Mouse (Mus musculus): ENCODE data around the gene Hbp1. TPM values are rescaled to one million over a fixed set of nuclear protein-coding genes. Genes with fewer than 3 reads are reported as not detected.

Gene Hbp1
- polyA plus RNA-seq, 1 experiment from 2014 or later = 132 TPM

DNA sequence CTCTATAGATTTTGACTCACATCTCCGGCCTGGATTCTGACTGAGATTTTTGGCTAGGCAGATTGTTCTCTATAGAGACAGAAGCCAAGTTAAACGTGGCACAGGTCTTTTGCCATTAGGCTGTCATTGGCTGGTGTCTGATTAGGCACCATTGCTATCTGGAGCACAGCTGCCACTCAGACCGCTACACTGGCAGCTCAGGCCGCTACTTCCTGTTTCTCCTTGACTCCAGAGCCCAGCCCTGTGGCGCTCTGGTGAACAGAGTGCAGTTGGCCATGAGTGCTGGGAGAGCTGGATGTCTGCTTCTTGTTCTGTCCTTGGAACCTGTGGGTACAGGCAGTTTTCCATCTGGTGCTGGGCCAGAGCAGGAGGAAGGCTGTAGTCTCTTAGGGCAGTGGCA, 33.1 kb downstream of the Hbp1 start:
- H3K36me3 ChIP-seq (ENCODE audit: insufficient read depth, low read length) = 0 out of 2 replicates have a peak, but pooled peaks cover 3% of the 10 kb centered on the region
- H3K4me3 ChIP-seq (ENCODE audit: low read length) = no peak overlapping the region
- H3K9ac ChIP-seq (replicated peaks; ENCODE audit: low read length) = no peak overlapping the region
- no peaks in the 10 kb centered on the region for H3K27me3 ChIP-seq (ENCODE audit: insufficient read depth, low read length)
- H3K4me1 ChIP-seq (ENCODE audit: insufficient read depth, low read length) = no peaks in the 10 kb centered on the region
- ATAC-seq (ENCODE audit: low FRiP score, low TSS enrichment) = no peak
- no peak overlapping the region for H3K27ac ChIP-seq (ENCODE audit: low read length)
- no peak overlapping the region for H3K4me2 ChIP-seq (replicated peaks; ENCODE audit: low read depth, low read length)
- WGBS = 79% methylated on average over 5 of the region's 5 CpGs
- no peaks in the 10 kb centered on the region for H3K9me3 ChIP-seq (ENCODE audit: low read length)

DNA sequence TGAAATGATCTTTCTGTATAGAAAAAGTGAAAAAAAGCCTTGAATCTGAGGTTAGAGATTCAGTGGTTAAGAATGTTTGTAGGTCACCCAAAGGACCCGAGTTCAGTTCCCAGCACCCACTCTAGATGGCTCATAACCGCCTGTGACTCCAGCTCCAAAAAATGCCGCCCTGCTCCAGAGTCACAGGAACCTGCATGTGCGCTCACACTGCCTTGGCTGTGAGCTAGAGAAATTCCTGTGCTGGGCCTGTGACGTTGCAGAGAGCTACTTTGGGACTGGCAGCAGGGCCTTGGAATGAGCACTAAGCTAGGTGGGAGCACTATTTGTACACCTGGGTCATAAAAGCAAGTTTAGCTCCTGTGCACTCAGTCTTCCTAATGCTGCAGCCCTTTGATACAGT, 33.6 kb downstream of the Hbp1 start:
- 92% methylated on average over 5 of the region's 5 CpGs for WGBS
- H3K4me2 ChIP-seq (replicated peaks; ENCODE audit: low read depth, low read length) = no peak overlapping the region
- ATAC-seq (ENCODE audit: low FRiP score, low TSS enrichment) = no peak
- no peaks in the 10 kb centered on the region for H3K4me1 ChIP-seq (ENCODE audit: insufficient read depth, low read length)
- H3K27ac ChIP-seq (ENCODE audit: low read length) = no peak overlapping the region
- no peak overlapping the region for H3K4me3 ChIP-seq (ENCODE audit: low read length)
- no peak overlapping the region for H3K9ac ChIP-seq (replicated peaks; ENCODE audit: low read length)
- no peaks in the 10 kb centered on the region for H3K9me3 ChIP-seq (ENCODE audit: low read length)
- 0 out of 2 replicates have a peak, but pooled peaks cover 3% of the 10 kb centered on the region for H3K36me3 ChIP-seq (ENCODE audit: insufficient read depth, low read length)
- no peaks in the 10 kb centered on the region for H3K27me3 ChIP-seq (ENCODE audit: insufficient read depth, low read length)

DNA sequence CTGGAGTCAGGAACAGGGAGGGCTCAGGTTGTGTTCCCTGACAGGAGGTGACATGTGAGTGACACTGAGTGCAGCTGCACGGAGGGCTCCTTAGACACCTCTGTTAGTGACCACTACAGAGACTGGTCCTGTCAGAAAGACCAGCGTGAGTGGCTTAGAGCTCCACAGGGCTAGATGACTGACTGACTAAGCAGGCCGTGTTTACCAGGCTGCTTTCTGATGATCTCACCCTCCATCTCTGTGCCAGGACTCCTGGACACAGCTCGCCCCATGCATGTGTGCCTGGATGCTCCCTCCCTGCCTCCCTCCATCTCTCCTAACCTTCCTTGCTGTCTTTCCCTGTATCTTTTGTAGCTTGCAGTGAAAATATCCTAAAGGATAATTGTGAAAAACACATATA, 36.7 kb downstream of the Hbp1 start:
- Histone ChIP-seq H3K4me2 (replicated peaks; ENCODE audit: low read depth, low read length) (no peak overlapping the region), H3K9me3 (ENCODE audit: low read length) (no peaks in the 10 kb centered on the region), H3K9ac (replicated peaks; ENCODE audit: low read length) (no peak overlapping the region), H3K4me1 (ENCODE audit: insufficient read depth, low read length) (no peaks in the 10 kb centered on the region), H3K27me3 (ENCODE audit: insufficient read depth, low read length) (no peaks in the 10 kb centered on the region), H3K4me3 (ENCODE audit: low read length) (no peak overlapping the region), H3K27ac (ENCODE audit: low read length) (no peak overlapping the region), H3K36me3 (ENCODE audit: insufficient read depth, low read length) (no peaks in the 10 kb centered on the region)
- no peak for ATAC-seq (ENCODE audit: low FRiP score, low TSS enrichment)
- 74% methylated on average over 4 of the region's 4 CpGs for WGBS

- ATAC-seq (ENCODE audit: low FRiP score, low TSS enrichment) = no peak
- Histone ChIP-seq H3K4me2 (replicated peaks; ENCODE audit: low read depth, low read length) (no peak overlapping the region), H3K4me1 (ENCODE audit: insufficient read depth, low read length) (no peaks in the 10 kb centered on the region), H3K36me3 (ENCODE audit: insufficient read depth, low read length) (no peaks in the 10 kb centered on the region), H3K4me3 (ENCODE audit: low read length) (no peak overlapping the region), H3K27me3 (ENCODE audit: insufficient read depth, low read length) (no peaks in the 10 kb centered on the region), H3K9ac (replicated peaks; ENCODE audit: low read length) (no peak overlapping the region), H3K27ac (ENCODE audit: low read length) (no peak overlapping the region), H3K9me3 (ENCODE audit: low read length) (no peaks in the 10 kb centered on the region)
- WGBS = 87% methylated on average over 6 of the region's 6 CpGs
Measured at GRCm38 (mm10) chr12:31912966-31913551, 37.3 kb downstream of the Hbp1 start.

- H3K4me1 ChIP-seq (ENCODE audit: insufficient read depth, low read length) = no peaks in the 10 kb centered on the region
- no peaks in the 10 kb centered on the region for H3K9me3 ChIP-seq (ENCODE audit: low read length)
- no peak overlapping the region for H3K9ac ChIP-seq (replicated peaks; ENCODE audit: low read length)
- H3K4me2 ChIP-seq (replicated peaks; ENCODE audit: low read depth, low read length) = no peak overlapping the region
- no peaks in the 10 kb centered on the region for H3K27me3 ChIP-seq (ENCODE audit: insufficient read depth, low read length)
- WGBS = 96% methylated on average over 2 of the region's 2 CpGs
- H3K36me3 ChIP-seq (ENCODE audit: insufficient read depth, low read length) = peaks cover 3% of the 10 kb centered on the region; the same call in 1 of the 2 replicates
- ATAC-seq (ENCODE audit: low FRiP score, low TSS enrichment) = no peak
- no peak overlapping the region for H3K27ac ChIP-seq (ENCODE audit: low read length)
- no peak overlapping the region for H3K4me3 ChIP-seq (ENCODE audit: low read length)
Measured at GRCm38 (mm10) chr12:31907436-31907835, 42.9 kb downstream of the Hbp1 start.

DNA sequence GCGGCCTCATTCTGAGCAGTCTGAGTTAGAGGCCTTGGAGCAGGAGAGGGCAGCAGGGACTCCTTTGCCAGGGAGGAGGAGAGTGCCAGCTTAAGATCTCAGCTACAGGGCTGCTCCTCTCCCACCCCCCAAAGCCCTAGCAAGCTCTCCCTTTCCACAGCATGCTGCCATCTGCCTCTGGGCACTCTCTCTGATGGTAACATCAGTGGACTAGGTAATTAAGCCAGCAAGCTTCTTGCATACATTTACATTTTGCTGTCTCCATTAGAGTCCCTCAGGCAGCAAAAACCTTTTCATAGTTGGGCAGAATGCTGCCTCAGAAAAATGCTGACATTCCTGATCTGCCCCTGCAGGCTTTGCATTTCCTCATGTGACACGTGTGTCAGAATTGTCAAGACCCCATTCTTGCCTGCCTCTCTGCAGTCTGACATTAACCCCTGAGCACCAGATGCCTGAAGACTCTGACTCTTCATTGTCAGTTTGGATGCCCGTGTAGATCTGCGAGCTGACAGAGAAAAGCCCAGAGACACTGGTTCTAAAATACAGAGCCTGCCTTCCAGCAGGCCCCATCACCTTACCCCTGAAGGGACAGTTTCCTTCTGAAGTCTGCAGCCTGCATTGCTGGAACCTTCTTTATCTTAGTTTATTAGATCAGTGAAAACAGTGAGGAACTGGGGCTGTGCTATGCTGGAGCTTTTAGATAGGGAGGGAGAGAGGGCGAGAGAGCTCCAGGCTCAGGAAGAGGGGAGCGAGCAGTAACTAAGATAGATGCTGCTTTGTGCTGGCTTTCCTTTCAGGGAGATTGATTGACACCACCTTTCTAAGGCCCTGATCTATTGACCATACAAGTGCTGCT, 44.4 kb downstream of the Hbp1 start:
- WGBS = 65% methylated on average over 6 of the region's 6 CpGs

DNA sequence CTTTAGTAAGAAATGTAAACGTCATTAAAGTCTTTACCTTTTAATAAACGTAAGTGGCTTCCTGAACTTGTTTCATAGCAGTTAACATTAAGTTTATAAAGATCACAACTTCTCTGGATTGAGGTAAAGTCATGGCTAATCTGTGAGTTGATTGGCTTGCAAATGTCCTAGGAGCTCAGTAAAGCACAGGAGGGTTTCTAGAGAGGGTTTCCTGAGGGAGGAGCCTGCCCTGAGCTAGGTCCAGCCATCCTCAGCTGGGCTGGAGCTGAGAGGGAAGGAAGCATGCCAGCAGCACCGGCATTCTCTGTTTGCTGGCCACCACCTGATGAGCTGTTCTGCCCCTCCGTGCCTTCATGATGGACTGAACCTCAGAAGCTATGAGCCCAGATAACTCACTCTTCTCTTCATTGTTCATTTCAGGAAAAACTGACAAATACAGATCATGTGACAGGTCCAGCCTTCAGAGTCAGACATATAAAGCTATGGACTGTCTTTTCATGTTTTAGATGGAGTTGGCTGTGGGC, 49.9 kb downstream of the Hbp1 start:
- H3K27ac ChIP-seq (ENCODE audit: low read length) = no peak overlapping the region
- H3K9me3 ChIP-seq (ENCODE audit: low read length) = no peaks in the 10 kb centered on the region
- peaks cover 3% of the 10 kb centered on the region; the same call in 1 of the 2 replicates for H3K36me3 ChIP-seq (ENCODE audit: insufficient read depth, low read length)
- no peaks in the 10 kb centered on the region for H3K27me3 ChIP-seq (ENCODE audit: insufficient read depth, low read length)
- ATAC-seq (ENCODE audit: low FRiP score, low TSS enrichment) = no peak
- H3K4me1 ChIP-seq (ENCODE audit: insufficient read depth, low read length) = no peaks in the 10 kb centered on the region
- no peak overlapping the region for H3K4me3 ChIP-seq (ENCODE audit: low read length)
- no peak overlapping the region for H3K9ac ChIP-seq (replicated peaks; ENCODE audit: low read length)
- H3K4me2 ChIP-seq (replicated peaks; ENCODE audit: low read depth, low read length) = no peak overlapping the region
- WGBS = 79% methylated on average over 4 of the region's 4 CpGs

More for the DNA sequence above, 44.4 kb downstream of the Hbp1 start:
- Histone ChIP-seq H3K4me1 (ENCODE audit: insufficient read depth, low read length) (no peaks in the 10 kb centered on the region), H3K4me2 (replicated peaks; ENCODE audit: low read depth, low read length) (no peak overlapping the region), H3K9ac (replicated peaks; ENCODE audit: low read length) (no peak overlapping the region), H3K36me3 (ENCODE audit: insufficient read depth, low read length) (peaks cover 3% of the 10 kb centered on the region; the same call in 1 of the 2 replicates), H3K27me3 (ENCODE audit: insufficient read depth, low read length) (no peaks in the 10 kb centered on the region), H3K27ac (ENCODE audit: low read length) (no peak overlapping the region), H3K9me3 (ENCODE audit: low read length) (no peaks in the 10 kb centered on the region), H3K4me3 (ENCODE audit: low read length) (no peak overlapping the region)
- ATAC-seq (ENCODE audit: low FRiP score, low TSS enrichment) = no peak

- ATAC-seq (ENCODE audit: low FRiP score, low TSS enrichment) = no peak
- Histone ChIP-seq H3K4me3 (ENCODE audit: low read length) (no peak overlapping the region), H3K27ac (ENCODE audit: low read length) (no peak overlapping the region), H3K9me3 (ENCODE audit: low read length) (no peaks in the 10 kb centered on the region), H3K27me3 (ENCODE audit: insufficient read depth, low read length) (no peaks in the 10 kb centered on the region), H3K9ac (replicated peaks; ENCODE audit: low read length) (no peak overlapping the region), H3K36me3 (ENCODE audit: insufficient read depth, low read length) (peaks cover under 1% of the 10 kb centered on the region; the same call in 1 of the 2 replicates), H3K4me1 (ENCODE audit: insufficient read depth, low read length) (no peaks in the 10 kb centered on the region), H3K4me2 (replicated peaks; ENCODE audit: low read depth, low read length) (no peak overlapping the region)
- WGBS = 70% methylated on average over 7 of the region's 7 CpGs
Measured at GRCm38 (mm10) chr12:31897456-31897855, 52.9 kb downstream of the Hbp1 start.

DNA sequence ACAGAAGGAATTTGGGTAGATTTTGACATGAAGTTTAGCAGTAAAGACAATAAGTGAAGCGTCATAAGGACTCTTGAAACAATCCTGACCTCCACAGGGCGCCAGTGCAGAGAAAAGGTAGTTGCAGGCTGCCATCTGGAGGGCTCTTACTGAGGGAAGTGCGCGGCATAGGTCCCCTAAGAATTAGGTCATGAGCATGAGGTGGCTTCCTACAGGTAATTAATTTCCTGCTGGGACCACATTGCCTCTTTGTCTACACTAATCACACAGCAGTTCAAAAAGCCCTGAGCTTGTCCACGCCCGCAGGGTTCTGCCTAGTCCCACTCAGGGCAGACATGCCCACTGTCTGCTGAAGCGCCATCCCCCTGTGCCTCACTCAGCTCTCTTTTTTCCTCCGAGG, 53.3 kb downstream of the Hbp1 start:
- Histone ChIP-seq H3K36me3 (ENCODE audit: insufficient read depth, low read length) (no peaks in the 10 kb centered on the region), H3K9ac (replicated peaks; ENCODE audit: low read length) (no peak overlapping the region), H3K27me3 (ENCODE audit: insufficient read depth, low read length) (no peaks in the 10 kb centered on the region), H3K4me2 (replicated peaks; ENCODE audit: low read depth, low read length) (no peak overlapping the region), H3K27ac (ENCODE audit: low read length) (no peak overlapping the region), H3K4me3 (ENCODE audit: low read length) (no peak overlapping the region), H3K9me3 (ENCODE audit: low read length) (no peaks in the 10 kb centered on the region), H3K4me1 (ENCODE audit: insufficient read depth, low read length) (no peaks in the 10 kb centered on the region)
- no peak for ATAC-seq (ENCODE audit: low FRiP score, low TSS enrichment)
- 60% methylated on average over 8 of the region's 8 CpGs for WGBS

DNA sequence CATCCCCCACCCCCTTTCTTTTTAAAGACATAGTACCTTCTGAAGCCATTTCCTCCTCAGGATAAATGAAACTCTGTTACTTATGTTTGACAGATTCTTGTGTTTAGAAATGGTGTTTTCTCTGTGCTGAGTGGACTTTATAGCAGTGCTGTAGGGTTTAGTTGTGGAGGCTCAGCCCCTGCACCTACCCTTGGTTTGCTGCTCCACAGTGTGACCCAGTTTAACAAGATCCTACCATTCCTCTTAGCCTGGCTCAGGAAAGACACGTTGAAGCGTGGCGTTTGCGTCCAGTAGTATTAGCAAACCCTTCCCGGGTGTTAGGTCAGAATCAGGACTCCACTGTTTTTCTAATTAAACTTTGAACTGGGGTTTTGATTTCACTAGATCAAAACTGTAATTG, 54.0 kb downstream of the Hbp1 start:
- Histone ChIP-seq H3K36me3 (ENCODE audit: insufficient read depth, low read length) (no peaks in the 10 kb centered on the region), H3K27ac (ENCODE audit: low read length) (no peak overlapping the region), H3K27me3 (ENCODE audit: insufficient read depth, low read length) (no peaks in the 10 kb centered on the region), H3K4me2 (replicated peaks; ENCODE audit: low read depth, low read length) (no peak overlapping the region), H3K9ac (replicated peaks; ENCODE audit: low read length) (no peak overlapping the region), H3K9me3 (ENCODE audit: low read length) (no peaks in the 10 kb centered on the region), H3K4me3 (ENCODE audit: low read length) (no peak overlapping the region), H3K4me1 (ENCODE audit: insufficient read depth, low read length) (no peaks in the 10 kb centered on the region)
- WGBS = 43% methylated on average over 5 of the region's 5 CpGs
- no peak for ATAC-seq (ENCODE audit: low FRiP score, low TSS enrichment)

Data from kidney, embryonic 16.5 days (tissue).